Mouse (Mus musculus): Measurements from ENCODE around the gene Ifi47.

Ifi47 gene

DNA sequence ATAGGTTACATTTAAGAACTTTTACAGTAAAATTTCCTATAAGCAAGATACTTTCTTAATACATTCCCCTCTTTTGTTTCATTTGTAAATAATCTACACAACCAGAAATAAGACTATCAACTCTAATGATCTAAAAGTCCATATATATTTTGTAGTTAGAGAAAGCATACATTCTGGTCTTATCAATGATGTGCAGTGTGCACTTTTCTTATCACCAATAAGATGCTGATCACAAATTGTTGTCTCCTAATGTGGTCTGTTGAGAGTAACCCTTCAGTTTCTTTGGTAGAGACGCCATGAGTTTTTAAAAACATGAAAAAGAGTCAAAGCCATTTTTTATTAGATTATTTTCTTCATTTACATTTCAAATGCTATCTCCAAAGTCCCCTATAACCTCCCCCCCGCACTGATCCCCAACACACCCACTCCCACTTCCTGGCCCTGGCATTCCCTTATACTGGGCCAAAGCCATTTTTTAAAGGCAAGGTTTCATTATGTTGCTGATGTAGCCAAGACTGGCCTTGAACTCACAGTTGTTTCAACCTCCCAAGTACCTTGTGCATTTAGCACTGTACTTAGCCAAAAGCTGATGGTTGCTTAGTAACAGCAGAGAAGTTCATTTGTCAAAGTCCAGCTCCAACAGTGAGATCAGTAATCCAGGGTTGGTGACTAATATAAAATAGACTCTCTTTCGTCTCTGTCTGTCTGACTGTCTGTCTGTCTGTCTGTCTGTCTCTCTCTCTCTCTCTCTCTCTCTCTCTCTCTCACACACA is 13.5 kb downstream of the Ifi47 start:
- DNase-seq (ENCODE audit: low spot score in 2 of 2) = no peak

DNA sequence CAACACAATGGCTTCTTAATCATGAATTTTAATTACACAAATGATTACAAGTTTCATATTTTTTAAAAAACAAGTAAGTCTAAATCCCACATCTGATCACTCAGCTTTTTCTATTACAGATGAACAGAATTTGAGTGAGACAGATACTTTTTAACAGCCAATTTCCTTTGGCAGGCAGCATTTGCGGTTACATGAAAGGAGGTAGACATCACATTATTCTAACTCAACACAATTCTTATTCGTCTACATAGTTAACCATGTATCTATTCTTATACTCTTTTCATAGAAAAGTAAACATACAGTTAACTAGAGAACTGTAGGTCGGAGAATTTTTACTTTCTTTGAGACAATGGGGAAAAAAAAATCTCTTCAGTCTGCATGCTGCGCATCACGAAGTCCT is 14.2 kb downstream of the Ifi47 start:
- no peak for DNase-seq (ENCODE audit: low spot score in 2 of 2)

DNA sequence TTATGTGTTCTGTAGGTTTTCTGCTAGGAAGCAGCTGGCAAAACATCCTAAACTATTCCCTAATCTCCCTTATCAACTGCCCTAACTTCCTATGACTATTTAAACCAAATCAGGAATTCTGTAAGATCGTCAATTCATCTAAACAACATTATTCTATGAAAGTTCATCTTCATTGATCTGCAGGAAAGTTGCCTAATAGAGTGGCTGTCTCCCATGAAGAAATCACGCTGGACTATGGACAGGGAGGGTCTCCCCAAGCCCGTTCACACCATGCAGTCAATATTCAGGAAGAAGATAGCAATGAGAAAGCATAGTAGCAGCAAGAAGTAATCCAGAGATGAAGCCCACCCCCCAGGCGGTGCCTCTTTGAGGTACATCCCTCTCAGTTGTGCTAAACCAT is 14.8 kb downstream of the Ifi47 start:
- no peak for DNase-seq (ENCODE audit: low spot score in 2 of 2)

DNA sequence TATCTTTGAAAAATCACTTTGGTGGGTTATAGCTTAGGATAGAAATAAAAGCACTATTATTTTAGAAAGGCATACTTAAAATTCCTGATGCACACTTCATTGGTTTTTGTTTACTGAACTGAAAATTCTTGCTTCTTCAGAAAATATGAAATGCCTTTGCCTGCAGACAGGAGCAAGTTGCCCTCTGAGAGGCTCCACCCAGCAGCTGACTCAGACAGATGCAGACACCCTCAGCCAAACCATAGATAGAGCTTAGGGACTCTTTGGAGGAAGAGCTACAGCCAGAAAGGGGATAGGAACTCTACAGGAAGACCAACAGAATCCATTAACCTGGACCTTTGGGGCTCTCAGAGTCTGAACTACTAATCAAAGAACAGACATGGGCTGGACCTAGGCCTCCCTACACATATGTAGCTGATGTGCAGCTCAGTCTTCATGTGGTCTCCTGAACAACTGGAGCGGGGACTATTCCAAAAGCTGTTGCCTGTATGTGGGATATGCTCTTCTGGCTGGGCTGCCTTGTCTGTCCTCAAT is 15.7 kb downstream of the Ifi47 start:
- DNase-seq (ENCODE audit: low spot score in 2 of 2) = no peak

DNA sequence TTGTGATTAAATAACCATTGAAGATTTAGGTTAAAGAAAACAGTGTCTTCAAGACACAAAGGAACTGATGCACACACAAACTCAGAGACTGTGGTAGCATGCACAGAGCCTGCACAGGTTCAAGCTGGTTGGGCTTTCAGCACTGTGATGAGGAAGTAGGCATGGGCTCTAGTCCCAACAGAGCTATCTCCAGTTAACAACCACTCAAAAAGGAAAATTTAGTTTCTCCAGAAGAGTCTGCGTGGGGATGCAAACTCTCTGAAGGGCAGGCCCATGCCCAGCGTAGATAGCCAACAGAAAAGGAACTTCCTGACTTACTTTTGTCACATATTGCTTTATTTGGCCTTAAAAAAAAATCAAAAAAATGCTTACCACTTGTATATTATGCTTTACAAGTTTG is 16.4 kb downstream of the Ifi47 start:
- peak; percentile 30 to 39 for DNase-seq (ENCODE audit: low spot score in 2 of 2)

DNA sequence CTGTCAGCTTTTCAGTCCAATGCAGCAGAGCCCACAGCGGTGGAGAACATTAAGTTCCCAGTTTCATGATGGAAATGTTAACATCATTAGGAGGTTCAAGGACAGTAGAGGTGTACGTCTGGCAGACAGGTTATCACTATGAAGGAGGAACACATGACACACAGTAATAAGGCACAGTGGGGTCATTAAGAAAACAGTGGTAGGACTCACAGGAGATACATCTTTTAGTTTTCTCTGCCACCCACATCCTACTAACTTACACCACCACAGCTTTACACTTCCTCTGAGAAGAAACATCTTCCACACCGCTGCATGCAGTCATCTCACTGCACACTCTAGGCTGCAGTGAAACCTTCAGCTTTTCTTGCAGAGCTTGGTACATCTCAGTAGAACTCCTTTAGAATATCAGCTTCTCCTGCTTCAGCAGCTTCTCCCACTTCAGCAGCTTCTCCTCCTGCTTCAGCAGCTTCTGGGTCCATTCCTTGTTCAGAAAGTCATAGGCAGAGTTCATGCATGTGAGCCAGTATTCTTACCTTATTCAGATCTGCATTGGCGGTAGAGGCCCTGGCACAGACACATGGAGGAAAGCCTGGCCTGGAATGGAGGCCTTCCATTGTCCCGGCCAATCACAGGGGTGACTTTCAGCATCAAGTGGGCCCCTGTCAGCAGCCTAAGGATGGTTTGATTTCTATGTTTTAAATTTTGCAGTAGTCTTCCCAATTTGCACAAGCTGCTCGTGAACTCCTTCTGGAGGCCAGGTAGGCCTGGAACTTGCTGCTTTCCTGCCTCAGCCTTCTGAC is 17.7 kb downstream of the Ifi47 start:
- DNase-seq (ENCODE audit: low spot score in 2 of 2) = peak; percentile 57 to 67

DNA sequence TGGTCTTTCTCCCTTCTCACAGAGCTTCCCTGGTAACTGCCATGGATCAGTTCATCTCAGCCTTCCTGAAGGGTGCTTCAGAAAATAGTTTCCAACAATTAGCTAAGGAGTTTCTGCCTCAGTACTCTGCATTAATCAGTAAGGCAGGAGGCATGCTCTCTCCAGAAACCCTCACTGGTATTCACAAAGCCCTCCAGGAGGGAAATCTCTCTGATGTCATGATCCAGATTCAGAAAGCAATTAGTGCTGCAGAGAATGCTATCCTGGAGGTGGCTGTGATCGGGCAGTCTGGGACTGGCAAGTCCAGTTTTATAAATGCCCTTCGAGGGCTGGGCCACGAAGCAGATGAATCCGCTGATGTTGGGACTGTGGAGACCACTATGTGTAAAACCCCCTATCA is 19.0 kb downstream of the Ifi47 start:
- DNase-seq (ENCODE audit: low spot score in 2 of 2) = no peak

DNA sequence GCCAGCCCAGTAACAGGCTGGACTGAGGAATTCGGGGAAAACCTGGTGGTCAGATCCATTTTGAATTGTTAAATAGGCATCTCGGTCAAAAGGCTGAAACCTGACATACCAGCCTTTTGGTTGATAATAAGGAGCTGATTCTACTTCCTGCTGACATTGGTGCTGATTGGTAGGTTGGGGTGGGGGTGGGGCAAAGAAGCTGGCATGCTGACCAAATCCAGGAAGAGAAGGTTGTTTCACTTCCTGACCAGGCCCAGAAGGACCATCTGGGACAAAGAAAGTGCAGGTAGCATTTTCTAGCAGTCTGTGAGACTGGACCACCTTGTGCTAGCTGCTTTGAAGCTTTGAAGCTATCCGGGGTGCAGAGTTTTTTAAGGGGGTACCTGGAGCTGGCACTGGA is 24.0 kb downstream of the Ifi47 start:
- no peak for DNase-seq (ENCODE audit: low spot score in 2 of 2)

DNA sequence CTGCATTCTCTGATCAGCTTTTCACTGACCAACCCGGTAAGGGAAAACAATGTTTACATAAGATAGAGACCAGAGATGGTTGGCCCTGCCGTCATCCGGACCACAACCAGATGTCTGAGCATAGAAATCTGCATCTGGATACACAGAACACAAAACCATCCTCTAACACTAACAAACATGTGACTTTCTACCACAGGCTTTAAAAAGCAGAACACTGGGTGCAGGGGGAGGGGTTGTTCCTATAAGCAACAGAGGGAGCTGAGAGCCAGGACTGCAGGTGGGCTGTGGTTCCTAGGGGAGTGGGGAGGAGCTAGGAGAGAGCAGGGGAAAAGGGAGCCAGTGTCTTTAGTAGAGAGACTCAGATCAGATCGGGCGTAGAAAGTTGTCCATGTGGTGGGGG is 25.1 kb downstream of the Ifi47 start:
- DNase-seq (ENCODE audit: low spot score in 2 of 2) = peak; percentile 43

DNA sequence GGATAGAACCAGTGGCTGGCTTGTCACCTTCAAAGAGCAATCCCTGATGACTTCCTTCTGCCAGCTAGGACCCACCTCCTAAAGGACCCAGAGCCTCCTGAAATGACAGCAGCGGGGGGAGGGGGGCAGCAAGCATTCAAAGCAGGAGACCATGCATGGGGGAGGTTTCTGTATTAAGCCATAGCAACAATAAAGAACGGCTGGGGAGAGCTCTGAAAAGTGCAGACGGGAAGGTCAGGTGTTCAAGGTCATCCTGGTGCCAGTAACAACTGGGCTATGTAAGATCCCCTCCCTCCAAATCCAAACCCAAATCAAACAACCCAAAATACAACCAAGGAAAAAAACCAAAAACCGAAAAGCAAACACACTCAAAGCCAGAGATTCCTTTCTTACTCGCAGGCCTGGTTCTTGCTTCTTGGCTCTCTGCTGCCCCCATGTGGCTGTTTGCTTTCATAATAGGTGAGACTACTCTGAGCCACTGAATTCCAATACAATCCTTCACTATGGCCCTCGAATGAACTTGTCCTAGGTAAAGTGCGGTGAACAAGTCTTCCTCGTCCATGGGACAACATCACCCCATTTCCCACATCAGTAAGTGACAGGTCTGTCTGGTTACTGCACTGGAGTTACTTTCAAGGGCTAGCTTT is 26.8 kb downstream of the Ifi47 start:
- peak; percentile 79 to 88 for DNase-seq (ENCODE audit: low spot score in 2 of 2)

DNA sequence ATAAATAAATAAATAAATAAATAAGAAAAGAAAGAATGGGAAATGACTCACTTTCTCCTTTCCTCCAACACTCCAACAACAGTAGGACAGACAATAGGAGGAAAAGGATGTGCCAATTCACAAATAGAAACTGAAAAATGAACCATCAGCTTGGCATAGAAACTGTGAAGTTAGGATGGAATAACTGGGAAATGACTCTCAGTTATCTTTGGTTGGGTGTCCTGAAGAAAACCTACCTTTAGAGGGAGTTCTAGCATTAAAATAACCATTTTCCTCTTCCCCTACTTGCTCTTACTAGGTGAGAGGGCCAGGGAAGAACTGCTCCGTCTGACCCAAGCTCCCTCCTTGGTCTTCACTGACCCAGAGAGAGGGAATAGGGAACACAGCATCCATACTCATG is 29.4 kb downstream of the Ifi47 start:
- no peak for DNase-seq (ENCODE audit: low spot score in 2 of 2)

DNA sequence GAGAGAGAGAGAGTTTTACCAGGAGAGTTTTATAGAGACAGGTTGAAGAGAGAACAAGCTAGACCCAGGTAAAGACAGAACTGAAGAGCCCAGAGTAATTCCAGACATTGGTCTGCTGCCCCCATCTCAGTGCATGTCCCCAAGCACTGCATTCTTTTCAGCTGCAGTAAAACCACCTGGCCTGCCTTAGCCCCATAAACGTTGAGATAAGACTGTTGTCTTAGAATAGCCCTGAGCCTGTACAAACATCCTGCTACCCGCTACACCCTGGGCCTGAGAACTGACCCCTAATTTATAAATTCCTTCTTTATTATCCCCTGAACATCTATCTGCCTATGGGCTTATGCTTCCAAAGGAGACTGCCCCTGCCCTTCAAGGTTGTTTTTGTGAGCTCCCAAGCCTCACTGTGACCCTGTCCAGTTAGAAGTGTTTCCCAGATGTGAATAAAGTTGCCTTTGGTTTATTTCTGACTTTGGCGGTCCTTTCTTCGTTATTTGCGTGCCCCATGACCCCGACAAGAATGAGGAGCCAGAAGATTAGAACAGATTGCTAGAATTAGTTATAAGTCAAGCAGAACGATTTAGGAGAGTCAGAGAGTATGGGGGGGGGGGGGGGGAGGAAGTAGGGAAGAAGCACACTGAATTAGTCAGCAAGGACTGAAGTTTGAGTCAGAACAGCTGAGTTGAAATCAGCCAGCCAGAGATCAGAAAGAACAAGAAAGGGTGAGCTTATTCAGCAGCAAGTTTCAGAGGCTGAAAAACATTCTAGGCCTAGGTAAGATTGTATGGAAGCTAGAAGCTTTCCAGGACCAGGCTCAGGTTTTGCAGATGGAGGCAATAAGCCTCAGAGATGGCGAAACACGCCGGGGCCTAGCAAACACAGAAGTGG is 31.5 kb downstream of the Ifi47 start:
- no peak for DNase-seq (ENCODE audit: low spot score in 2 of 2)

DNA sequence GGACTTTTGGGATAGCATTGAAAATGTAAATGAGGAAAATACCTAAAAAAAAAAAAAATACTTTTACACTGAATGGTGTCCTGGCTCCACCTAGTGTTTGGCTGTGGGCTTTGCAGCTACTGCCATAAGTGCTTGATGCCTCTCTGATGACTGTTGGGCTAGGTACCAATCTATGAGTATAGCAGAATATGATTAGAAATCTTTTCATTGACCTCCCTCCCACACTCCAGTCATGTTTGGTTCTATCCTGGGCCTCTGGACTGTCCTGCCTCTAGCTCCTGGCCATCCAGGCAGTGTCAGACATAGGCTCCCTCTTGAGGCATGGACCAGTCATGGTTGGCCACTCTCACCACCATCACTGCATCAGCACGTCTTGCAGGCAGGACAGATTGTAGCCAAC is 32.4 kb downstream of the Ifi47 start:
- peak in 1 of 2 experiments; percentile 44 for DNase-seq (ENCODE audit: low spot score in 2 of 2)

DNA sequence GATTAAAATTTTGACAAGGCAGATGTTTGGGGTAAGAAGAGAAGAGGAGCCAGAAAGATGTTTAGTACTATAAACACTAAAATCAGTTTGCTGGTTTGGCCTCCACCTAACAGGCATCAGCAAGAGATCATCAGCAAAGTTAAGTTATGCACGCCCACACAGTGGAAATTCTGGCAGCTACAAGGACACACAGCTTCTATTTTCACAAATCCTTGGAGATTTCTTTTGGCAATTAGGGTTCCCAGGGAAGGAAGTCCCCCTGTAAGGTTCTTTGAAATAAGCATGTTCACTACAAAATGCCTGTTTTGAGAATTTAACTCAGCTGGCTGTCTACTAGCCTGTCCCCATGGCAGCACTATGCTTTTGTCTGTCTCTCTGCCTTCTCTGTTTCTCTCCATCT is 34.6 kb downstream of the Ifi47 start:
- no peak for DNase-seq (ENCODE audit: low spot score in 2 of 2)

DNA sequence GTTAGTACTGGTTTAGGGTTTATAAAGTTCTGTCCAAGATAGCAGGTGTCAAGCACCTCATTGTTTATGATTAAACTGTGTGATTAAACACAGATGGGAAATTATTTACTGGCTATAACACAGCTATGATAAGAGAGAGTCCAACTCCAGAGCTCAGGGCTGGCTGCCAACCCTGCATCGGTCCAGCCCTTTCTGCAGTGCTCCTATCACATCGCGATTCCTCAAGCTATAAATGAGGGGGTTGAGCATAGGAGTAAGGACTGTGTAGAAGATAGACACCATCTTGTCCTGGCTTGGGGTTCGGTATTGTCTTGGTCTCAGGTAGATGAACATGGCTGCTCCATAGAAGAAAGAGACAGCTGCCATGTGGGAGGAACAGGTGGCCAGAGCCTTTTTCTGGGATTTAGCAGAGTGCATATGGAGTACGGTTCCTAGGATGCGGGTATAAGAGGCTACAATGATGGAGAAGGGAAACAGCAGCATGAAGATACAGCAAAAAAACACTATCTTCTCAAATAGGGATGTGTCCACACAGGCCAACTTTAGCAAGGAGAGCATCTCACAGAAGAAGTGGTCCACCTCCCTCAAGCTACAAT is 36.3 kb downstream of the Ifi47 start:
- DNase-seq (ENCODE audit: low spot score in 2 of 2) = no peak

DNA sequence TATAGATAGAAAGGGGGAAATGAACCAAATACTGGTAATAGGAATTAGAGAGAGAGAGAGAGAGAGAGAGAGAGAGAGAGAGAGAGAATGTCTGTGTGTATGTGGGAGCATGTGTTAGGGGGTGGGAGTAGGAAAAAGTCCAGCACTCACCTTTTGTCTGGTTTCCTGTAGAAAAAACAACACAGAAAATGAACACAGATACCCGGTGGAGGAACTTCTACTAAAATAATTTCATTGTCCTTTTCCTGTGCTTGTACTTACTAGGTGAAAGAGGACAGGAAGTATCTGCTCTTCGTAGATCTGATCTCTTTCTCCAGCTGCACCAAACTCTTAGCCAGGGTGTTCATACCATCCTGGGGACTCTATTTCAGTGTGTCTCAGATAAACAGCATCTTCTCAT is 37.8 kb downstream of the Ifi47 start:
- no peak for DNase-seq (ENCODE audit: low spot score in 2 of 2)

DNA sequence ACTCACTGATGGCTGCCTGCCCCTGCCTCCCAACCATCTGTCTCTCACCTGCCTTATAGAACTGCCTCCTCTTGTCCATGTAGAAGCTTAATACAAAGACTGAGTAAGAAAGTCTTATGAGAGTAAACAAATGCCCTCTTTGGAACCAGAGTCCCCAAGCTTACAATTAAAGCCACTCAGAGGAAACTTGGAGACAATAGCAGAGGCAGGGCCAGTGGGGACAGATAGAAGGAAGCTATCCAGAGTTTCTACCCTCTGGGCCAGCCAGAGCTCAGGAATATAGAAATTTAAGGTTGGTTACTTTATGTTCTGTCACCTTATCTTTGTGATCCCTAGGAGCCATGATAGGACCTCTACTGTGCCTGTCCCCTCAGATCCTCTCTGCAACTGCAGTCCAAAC is 38.4 kb downstream of the Ifi47 start, which contains the start of gene Olfr1396:
Gene Olfr1396, minus strand, starts transcription at position 101 of the 400 bp plus-strand sequence.
- DNase-seq (ENCODE audit: low spot score in 2 of 2) = no peak

DNA sequence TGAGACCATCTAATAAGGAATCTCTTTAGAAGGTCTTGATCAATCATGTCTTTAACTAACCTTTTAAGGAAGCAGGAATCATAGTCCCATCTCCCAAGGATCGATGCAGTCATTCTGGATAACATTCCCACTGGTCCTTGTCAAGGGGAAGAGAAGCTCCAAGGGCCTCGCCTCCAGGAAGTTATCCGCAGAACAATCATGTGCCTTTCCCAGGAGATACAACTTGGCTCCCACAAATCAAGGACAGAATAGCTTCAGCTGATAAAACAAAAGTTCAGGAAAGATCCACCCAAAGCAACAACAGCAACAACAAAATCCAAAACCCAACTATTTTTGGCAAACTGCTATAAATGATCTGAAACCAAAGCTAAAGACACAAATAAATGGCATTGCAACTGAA is 43.2 kb downstream of the Ifi47 start:
- DNase-seq (ENCODE audit: low spot score in 2 of 2) = no peak

DNA sequence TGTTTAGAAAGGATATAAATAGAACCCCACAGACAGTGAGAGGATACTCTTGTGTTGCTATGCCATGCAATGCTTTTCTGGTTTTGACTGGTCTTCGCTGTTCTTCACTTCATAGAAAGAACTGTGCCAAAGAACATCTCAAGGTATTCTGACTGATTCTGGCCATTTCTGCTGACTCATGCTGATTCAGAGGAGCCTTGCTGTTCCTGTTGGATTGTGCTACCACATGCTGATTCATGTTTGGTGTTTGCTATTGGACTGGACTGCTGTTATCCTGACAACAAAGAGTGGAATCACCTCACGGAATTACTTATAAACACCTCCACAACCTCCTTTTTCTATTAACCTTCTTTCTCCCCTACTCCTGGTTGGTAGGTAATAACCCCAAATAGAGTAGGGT is 47.8 kb downstream of the Ifi47 start:
- DNase-seq (ENCODE audit: low spot score in 2 of 2) = no peak

DNA sequence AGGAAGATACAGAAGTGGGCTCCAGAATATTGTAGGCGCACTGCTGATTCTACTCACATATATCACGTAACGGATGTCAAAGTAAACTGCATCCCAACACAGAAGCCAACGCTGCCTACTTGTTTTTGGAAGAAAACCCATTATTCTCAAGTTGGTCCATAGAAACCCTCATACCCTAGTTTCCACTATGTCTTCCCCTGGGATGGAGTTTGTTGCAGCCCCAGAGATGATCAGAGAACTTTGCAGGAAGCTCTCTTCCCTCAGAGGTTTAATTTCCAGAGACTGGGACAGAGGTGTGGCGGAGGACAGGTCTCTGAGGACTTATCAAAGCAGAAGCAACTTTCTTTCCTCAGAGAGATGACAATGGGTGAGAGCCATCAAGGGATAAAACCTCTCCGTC is 65.6 kb downstream of the Ifi47 start, which contains the start of gene Olfr1395:
Gene Olfr1395, plus strand, starts transcription at position 301 of the 400 bp plus-strand sequence.
- no peak for DNase-seq (ENCODE audit: low spot score in 2 of 2)
